Mouse (Mus musculus): Measurements from ENCODE around the gene Dnase1l3.

Dnase1l3 gene

DNA sequence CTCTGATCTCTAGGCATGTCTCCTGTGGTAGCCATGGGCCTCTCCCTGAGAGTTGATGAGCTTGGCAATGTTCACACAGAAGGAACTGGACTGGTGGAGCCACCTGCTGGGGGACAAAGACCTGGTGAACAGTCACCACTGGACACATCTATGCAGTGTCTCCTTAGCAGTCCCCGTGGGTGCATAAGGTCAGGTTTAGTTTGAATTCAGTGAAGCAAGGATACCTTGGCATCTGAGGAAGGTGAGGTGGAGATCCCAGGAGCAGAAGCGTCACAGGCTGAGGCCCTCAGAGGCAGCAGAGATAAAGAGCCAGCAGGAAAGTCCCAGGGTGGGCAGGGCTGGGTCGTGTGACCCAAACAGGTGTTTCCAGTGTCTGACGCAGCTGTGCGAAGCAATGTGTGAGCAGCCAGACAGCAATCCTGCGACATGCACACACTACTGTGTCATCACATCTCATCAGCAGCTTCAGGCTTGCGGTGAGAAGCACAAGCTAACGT lies at the start of gene Dnase1l3:
TSS of gene Dnase1l3 (minus strand) at position 303 of the 497 bp plus-strand sequence.
- no peak for DNase-seq (ENCODE audit: low read depth, low spot score)

DNA sequence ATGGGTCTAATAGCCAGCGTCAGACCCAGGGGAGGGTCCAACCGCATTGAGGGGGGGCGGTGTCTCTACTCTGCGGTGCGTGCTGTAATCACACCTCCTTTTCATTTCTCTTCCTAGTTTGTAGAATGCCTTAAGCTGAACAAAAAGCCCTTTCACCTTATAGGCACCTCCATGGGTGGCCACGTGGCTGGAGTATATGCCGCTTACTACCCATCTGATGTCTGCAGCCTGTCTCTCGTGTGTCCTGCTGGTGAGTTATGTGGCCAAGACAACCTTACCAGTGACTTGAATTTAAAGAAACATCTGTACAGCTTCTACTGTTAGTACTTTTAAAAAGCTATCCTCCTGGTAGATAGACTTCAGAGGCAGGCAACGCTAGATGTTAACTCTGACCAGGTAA lies 48.2 kb upstream of the Dnase1l3 start:
- DNase-seq (ENCODE audit: low read depth, low spot score), result no peak

DNA sequence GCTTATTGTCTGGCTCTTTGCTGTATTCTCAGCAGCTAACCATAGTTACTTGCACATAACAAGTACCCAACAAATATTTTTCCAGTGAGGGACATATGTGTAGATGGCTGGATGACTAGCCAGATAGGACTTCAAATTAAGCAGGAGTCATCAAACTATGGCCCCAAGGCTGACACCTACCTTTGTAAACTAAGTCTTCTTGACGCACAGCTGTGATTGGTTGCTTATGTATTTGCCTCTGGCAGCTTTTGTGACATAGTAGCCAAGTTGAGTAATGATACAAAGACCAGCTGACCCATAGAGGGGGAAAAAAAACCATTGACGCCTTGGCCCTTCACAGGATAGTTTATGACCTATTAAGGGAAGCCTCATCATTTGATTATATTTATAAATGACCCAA lies 47.7 kb upstream of the Dnase1l3 start:
- DNase-seq (ENCODE audit: low read depth, low spot score), result no peak

DNA sequence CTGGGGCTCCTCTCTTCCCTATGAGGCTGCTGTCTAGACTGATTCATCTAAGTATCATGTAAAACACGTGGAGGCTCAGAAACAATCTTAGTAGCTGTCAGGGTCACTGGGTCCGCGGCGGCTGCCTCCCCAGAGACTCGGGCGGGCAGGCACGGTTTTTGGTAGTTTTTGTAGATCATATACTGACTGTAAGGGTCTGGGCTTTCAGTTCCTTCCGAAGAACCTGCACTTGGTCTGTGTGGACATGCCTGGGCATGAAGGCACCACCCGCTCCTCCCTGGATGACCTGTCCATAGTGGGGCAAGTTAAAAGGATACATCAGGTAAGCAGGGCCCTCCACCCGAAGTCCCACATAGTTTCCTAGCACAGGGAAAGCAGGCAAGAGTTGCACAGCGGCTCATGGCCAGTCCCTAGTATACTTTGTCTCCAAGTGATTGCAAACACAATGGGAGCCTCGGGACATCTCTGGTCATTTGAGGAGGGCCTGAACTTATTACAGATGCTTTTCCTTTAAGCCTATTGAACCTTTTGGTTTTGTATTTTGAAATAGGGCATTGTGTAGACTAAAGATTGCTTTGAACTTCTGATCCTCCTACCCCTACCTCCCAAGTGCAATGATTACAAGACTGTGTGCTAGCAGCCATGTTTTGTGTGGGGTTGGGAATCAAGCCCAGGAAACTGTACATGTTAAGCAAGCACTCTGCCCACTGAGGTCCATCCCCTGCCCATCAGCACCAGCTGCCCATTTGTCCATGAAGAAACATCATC lies 46.7 kb upstream of the Dnase1l3 start:
- no peak for DNase-seq (ENCODE audit: low read depth, low spot score)

- DNase-seq (ENCODE audit: low read depth, low spot score), result no peak
Observed at GRCm38 (mm10) chr14:8040179-8040578, 45.8 kb upstream of the Dnase1l3 start.

- DNase-seq (ENCODE audit: low read depth, low spot score), result no peak
Observed at GRCm38 (mm10) chr14:8038791-8039448, 44.5 kb upstream of the Dnase1l3 start.

GRCm38 (mm10) chr14:8038150-8038549 lies 43.8 kb upstream of the Dnase1l3 start:
- no peak for DNase-seq (ENCODE audit: low read depth, low spot score)

- DNase-seq (ENCODE audit: low read depth, low spot score), result no peak
Observed at GRCm38 (mm10) chr14:8036406-8036805, 42.0 kb upstream of the Dnase1l3 start.

- DNase-seq (ENCODE audit: low read depth, low spot score), result no peak
Observed at GRCm38 (mm10) chr14:8035951-8036350, 41.6 kb upstream of the Dnase1l3 start.

DNA sequence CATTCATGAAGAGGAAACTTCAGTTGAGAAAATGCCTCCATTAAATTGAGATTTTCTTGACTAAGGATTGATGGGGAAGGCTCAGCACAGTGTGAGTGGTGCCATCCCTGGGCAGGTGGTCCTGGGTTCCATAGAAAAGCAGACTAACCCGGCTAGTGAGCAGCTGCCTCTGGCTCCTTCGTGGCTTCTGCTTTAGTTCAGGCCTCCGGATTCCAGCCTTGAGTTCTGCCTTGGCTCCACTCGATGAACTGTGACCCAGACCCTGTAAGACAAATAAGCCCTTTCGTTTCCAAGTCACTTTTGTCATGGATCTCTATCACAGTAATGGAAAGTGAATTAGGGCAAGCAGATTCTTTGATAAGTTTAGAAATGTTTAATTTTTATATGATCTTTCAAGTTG lies 40.2 kb upstream of the Dnase1l3 start:
- no peak for DNase-seq (ENCODE audit: low read depth, low spot score)

DNA sequence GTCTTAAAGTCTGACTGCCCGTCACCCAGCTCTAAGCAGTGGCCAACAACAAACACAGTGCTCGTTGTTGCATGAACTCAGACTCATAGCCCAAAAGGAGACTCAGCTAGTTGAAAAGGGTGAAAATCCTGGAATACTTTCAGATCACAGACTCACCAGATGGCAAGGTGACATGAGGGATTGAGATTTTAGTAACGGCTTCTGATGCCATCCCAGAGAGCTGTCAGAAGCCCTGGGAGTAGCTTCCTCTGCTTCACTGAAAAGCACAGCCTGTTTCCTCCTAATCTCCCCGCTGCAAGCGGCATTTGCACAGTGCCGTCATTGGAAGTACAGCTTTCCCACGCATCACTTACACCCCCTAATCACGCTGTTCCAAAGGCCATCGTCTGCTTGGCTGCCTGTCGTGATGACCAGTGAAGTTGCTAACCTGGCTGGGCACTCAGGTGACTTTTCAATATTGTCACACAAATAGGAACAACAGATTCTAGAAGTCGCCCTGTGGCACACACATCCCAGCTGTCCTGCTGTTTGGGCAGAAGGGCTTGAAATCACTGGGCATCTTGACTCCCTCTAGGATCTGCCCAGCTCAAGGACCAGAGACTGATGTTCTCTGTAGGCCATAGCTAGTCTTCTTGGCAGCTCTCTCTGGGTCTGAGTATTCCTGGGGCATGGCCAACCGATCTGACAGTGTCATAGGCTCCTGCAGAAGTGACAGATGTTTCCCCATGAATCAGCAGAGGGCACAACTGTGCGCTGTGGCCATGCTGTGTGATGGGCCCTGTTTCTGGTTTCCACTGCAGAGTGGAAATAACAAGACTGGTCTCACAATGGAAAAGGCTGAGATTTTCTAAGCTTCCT lies 37.9 kb upstream of the Dnase1l3 start:
- no peak for DNase-seq (ENCODE audit: low read depth, low spot score)

DNA sequence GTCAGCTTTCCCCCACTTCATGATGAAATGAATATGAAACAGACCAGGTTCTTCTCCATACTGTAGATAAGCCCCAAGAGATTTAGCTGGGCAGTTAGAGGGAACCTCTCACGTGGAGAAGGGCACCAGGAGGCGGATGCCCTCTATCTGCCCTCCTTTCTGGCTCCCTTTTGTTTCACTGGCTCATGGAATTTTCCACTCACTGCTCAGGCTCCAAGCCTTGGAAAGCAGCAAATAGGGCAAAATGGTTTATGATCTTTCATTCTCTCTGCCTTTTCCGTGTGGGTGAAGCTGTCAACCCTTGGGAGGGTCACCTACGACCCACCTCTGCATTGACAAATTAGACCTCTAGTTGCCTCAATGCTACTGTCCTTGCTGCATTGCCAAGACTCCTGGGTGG lies 36.2 kb upstream of the Dnase1l3 start:
- DNase-seq (ENCODE audit: low read depth, low spot score), result no peak

DNA sequence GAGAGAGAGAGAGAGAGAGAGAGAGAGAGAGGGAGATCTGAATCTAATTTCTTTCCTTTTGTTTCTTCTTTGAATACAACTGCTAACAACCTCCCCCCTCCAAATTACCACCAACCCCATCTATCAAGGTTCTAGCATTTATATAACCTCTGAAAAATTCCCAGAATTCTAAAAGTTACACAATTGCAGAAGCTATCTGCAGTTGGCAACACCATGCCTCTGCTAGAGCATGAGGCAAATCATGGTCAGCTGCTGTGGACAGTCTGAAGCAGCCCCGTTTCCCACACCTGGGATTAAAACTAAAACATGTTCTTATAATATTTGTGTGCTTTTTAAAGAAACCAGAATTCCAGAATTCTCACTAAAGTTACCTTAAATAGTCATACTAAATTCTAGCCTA lies 35.4 kb upstream of the Dnase1l3 start:
- DNase-seq (ENCODE audit: low read depth, low spot score), result no peak

GRCm38 (mm10) chr14:8028086-8028485 lies 33.7 kb upstream of the Dnase1l3 start:
- no peak for DNase-seq (ENCODE audit: low read depth, low spot score)

- no peak for DNase-seq (ENCODE audit: low read depth, low spot score)
Observed at GRCm38 (mm10) chr14:8026769-8027531, 32.6 kb upstream of the Dnase1l3 start.

DNA sequence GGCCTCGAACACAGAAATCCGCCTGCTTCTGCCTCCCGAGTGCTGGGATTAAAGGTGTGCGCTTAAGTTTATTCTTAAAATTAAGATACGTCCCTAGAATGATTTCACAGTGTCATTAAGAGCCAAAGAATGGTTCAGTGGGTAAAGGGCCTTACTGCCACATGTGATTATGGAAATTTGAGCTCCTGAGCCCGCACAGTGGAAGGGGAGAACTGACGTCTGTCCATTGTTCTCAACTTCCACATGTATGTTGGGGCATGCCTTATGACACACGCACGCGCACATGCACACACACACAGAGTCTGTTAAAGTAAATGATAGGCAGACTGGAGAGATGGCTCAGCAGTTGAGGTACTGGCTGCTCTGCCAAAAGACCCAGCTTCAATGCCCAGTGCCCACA lies 30.6 kb upstream of the Dnase1l3 start:
- no peak for DNase-seq (ENCODE audit: low read depth, low spot score)

DNA sequence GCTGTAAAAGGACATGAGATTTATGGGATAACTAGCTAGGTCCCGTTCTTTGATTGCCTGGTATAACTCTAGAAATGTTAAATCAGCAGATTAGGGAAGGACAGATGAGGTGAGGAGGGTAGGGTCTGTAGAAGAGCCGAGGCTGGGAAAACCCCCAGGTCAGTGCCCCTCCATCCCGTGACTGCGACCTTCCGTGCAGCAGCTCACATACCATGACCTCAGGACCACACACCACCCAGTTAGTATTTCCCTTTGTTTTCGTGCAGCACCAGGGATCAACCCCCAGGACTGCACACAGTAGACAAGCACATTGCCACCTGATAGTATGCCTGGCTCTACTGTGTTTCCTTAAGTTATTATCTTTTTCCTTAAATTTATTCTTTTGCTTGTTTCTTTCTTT lies 30.1 kb upstream of the Dnase1l3 start:
- DNase-seq (ENCODE audit: low read depth, low spot score), result no peak

DNA sequence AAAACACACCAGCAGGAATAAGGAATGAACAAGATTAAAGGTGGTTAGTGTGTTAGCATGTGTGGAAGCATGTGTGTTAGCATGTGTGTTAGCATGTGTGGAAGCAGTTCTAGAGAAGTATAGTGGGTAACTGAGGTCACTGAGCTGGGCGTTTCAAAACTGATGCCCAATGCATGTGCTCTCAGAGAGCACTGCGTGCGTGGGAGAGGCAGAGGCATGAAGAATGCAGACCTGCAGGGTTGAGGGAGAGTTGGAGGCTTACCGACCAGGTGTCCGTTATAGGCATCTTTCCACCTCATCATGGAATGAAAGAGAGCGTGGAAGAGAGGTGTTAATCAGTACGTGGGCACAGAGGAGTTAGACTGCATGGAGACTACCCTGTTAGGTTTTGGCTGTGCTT lies 26.2 kb upstream of the Dnase1l3 start:
- no peak for DNase-seq (ENCODE audit: low read depth, low spot score)

DNA sequence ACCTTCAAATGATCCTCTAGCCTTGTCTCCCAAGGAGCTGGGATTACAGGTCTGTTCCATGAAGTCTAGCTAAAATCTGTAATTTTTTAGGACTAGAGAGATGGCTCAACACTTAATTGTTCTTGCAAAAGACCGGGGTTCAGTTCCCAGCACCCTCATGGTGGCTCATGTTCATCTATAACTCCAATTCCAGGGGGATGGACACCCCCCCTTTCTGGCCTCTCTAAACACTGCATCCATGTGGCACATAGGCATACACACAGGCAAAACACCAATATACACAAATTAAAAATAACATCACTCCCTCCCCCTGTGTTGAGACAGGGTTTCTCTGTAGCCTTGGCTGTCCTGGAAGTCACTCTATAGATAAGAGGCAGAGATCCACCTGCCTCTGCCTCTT lies 25.6 kb upstream of the Dnase1l3 start:
- no peak for DNase-seq (ENCODE audit: low read depth, low spot score)

DNA sequence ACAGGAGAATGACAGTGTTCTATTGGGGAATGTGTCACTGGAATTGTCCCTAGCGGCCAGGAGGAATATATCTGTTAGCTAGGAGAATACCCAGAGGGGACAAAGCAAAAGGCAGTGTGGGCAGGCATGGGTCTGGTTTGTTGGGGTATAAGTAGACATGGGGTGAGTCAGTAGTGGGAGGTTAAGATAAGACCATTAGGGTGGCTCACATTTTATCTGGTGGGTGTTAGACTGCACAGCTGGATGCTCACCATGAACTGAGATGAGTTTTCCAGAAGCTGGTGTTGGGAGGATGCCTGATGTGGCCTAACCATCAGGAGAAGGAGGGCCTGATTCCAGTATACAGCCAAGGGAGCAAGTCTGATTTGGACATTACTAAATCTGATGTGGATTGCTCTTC lies 22.6 kb upstream of the Dnase1l3 start:
- DNase-seq (ENCODE audit: low read depth, low spot score), result no peak

DNA sequence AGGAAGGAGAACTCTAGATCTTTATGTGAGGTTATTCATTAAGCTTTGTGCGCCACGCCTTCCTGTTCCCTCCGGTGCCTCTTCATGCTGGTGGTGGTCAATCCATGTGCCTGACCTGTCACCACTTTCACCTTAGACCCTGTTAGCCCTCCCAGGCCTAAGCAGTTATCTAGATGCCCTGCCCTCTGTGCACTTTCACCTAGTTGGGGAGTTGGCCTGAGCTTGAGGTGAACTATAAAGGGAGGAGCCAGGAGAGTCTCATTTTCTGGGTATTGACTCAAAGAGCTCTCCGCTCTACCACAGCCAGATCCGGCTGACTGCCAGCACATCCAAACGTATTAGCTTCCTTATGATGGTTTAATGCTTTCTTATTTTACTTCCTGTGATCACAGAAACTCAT lies 21.9 kb upstream of the Dnase1l3 start:
- no peak for DNase-seq (ENCODE audit: low read depth, low spot score)

DNA sequence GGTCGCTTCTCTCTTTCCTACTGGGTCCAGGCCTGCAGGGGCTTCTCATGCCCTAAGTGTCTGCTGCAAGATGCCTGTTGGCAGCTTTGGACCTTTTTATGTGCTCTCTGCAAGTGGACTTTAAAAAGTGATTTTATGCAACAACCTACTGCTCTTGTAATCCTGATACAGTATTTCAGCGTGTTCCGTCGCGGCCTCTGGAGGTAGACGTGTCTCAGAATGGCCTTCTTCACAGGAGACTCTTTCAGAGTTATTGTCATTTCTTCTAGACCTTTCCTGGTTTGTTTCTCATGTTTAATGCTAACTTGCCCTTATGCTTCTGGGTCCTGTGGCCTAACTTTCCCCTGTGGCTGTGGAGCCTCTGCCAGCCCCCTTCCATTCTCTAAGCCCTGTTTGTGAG lies 21.4 kb upstream of the Dnase1l3 start:
- DNase-seq (ENCODE audit: low read depth, low spot score), result no peak
